Mouse (Mus musculus): ENCODE measurements around the gene Cnr2.

DNA sequence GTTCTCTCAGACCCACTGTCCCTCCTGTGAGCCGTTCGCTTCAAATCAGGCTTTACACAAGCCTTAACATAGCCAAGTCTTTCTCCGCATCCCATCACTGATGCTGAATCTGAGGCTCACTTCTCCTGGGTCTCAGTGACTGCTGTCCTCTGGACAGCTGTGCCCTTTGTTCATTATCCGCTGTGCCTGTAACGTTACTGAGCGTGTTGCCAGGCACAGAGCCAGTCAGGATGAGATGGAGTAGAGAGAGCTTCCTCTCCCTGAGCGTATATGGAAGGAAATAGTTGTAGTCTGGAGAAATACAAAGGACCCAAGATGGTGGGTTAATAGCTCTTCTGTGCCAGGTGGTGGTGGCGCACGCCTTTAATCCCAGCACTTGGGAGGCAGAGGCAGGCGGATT lies 54.3 kb downstream of the Cnr2 start:
- TF ChIP-seq USF1 (IDR thresholded peaks at IDR 0.05; ENCODE audit: low read depth) = no peak
- no peak for TF ChIP-seq POLR2A (IDR thresholded peaks at IDR 0.05; ENCODE audit: insufficient read length, low read depth)
- TF ChIP-seq TCF3 (IDR thresholded peaks at IDR 0.05; ENCODE audit: insufficient read length, low read depth) = no peak
- no peak for TF ChIP-seq E2F4 (IDR thresholded peaks at IDR 0.05; ENCODE audit: insufficient read depth)
- TF ChIP-seq MYOG (IDR thresholded peaks at IDR 0.05; ENCODE audit: control insufficient read depth in 1 of 3, insufficient read depth in 1 of 3, insufficient read length in 2 of 3, low read depth in 2 of 3) = no peak
- TF ChIP-seq TCF12 (IDR thresholded peaks at IDR 0.05; ENCODE audit: insufficient read depth, poor library complexity, severe bottlenecking) = no peak
- TF ChIP-seq MAX (IDR thresholded peaks at IDR 0.05; ENCODE audit: low read depth) = no peak
- TF ChIP-seq POLR2AphosphoS2 (IDR thresholded peaks at IDR 0.05; ENCODE audit: insufficient read length, low read depth) = no peak
- no peak for TF ChIP-seq CEBPB (IDR thresholded peaks at IDR 0.05; ENCODE audit: insufficient read depth, poor library complexity, severe bottlenecking)
- TF ChIP-seq REST (IDR thresholded peaks at IDR 0.05; ENCODE audit: insufficient read depth, insufficient read length) = no peak
- TF ChIP-seq MYOD1 (IDR thresholded peaks at IDR 0.05; ENCODE audit: control insufficient read depth in 1 of 3, insufficient read length in 2 of 3, low read depth in 2 of 3) = no peak
- TF ChIP-seq SRF (IDR thresholded peaks at IDR 0.05; ENCODE audit: control insufficient read depth, insufficient read length, low read depth) = no peak

All from myocyte (in vitro differentiated cells).